Mouse (Mus musculus): ENCODE measurements at regions not wholly inside any gene's neighbourhood (a gene's known extent, or its start where the extent isn't known, plus 50 kb on each side); places are given as distances from the start of the nearest gene placed in this dataset.

DNA sequence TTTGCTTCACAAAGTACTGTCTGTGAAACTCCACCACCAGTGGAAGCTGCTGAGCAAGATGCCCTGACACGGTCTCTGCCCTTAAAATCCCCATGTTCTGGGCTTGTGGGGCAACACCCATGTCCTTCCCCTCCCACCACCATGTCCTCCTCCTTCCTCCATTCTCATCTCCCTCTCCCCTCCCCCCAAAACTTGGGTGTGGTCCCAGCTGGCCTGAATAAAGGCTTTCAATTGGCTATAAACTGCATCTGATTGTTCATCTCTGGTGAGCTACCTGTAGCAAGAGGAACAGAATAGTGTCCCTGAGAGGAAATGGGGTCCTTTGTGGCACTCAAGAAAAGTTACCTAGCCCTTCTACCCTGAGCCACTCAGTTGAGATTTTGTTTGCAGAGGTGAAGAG is 91.8 kb downstream of the Slc16a9 start:
- no peak for DNase-seq

GRCm38 (mm10) chr10:70359421-70359820 is 80.9 kb upstream of the Fam13c start:
- no peak for DNase-seq

DNA sequence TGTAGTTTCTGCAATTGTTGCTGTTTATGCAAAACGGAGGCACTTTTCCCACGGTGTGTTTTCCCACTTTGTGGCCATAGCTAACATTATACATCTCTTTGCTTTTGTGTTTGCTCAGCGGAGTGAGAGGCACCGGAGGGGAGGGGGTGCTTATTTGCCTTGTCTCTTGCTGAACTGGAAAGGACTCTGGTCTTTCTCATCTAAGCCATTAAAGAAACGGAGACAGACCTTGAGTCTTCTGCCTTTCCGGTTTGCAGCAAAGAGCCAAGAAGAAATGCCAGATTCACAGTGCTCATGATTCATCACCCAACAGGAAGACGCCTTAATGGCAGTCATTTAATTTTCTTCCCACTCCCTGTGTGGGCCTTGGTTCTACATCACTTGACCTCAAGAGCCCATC is 80.4 kb upstream of the Fam13c start:
- DNase-seq, result no peak

GRCm38 (mm10) chr10:70363054-70363453 is 77.2 kb upstream of the Fam13c start:
- DNase-seq, result no peak

DNA sequence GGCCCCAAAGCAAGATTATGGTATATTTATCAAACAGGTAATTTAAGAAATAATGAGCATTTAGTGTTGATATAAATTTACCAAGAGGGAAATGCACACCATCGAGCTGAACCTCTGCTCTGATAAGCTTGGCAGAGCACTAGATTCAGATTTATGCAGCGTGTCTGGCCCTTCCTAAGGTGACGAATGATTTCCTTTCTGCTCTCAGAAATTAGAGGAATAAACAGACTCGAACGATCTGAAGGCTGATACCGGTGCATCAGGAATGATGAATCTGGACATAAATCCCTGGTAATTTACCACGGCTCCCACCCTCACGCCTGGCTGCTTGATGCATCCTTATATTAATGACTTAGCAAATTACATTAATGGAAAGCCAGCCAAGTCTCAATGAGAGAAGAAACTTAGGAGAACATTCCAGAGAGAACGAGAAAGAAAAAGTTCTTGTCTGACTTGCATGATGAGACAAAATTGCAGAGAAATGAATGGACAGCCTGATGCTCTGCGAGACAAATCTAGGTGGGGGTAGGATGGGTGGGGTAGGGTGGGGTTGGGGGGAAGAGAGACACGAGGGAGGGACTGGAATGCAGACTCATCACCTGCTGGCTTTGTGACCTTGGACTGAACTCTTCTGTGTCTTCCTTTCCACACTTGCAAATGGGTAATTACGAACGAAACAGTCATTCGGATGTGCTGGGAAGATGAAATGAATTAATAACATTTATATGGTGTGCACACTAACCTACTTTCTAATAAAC is 75.9 kb upstream of the Fam13c start:
- DNase-seq, result no peak

- no peak for DNase-seq
Observed at GRCm38 (mm10) chr10:70364976-70365345, 75.3 kb upstream of the Fam13c start.

- DNase-seq, result no peak
Observed at GRCm38 (mm10) chr10:70365504-70365903, 74.8 kb upstream of the Fam13c start.

GRCm38 (mm10) chr10:70367866-70368265 is 72.4 kb upstream of the Fam13c start:
- DNase-seq, result no peak

DNA sequence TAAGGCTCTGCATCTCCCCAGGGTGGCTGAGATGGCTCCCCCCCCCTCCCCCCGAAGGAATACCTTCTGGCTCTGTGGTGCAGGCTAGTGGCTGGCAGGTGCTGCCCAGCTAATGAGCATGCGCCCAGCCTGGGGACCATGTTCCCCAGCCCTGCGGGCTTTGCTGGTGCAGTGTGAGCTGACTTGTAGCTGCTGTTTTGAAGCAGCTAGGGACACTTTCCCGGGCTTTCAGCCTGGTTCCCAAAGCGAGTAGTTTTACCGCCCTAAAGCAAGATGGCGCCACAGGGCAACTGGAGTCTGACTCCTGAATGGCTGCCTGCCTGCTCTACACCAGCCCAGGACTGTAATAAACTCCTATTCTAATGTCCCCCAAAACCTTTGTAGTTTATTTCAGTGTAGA is 71.6 kb upstream of the Fam13c start:
- peak; percentile 62 to 64 for DNase-seq

DNA sequence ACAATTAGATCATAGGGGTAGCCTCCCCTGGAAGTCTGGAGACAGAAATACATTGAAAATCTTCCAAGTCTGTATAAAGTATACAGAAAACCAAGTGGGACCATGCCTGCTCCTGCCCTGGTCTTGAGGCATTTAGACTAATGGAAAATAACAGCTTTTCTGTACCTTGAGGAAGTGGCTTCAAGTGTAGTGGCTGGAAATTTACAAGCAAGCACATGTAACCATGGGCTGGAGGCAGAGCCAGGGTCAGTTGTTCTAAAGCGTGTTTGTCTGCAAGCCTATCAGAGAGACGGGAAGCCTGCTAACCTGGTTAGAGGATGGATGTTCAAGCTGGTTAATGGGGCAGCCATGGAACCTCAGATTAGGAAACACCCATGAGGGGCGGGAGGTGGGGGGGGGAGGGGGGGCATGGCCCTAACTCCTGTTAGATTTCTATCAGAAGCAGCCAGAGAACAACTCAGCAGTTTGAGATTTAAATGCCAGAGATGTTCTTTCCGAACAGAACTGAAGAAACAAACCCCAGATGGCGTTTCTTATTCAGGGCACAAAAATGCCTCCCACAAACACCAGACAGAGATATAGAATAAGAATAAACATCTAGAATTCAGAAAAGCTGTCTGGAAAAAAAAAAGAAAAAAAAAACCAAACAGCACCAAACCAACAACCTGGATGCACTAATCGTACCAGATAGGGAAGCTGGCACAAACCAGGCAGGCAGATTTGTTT is 67.7 kb upstream of the Fam13c start:
- no peak for DNase-seq

GRCm38 (mm10) chr10:70373207-70373606 is 67.1 kb upstream of the Fam13c start:
- DNase-seq, result no peak

- DNase-seq, result no peak
Observed at GRCm38 (mm10) chr10:70373836-70374235, 66.4 kb upstream of the Fam13c start.

- no peak for DNase-seq
Observed at GRCm38 (mm10) chr10:70374726-70375125, 65.6 kb upstream of the Fam13c start.

DNA sequence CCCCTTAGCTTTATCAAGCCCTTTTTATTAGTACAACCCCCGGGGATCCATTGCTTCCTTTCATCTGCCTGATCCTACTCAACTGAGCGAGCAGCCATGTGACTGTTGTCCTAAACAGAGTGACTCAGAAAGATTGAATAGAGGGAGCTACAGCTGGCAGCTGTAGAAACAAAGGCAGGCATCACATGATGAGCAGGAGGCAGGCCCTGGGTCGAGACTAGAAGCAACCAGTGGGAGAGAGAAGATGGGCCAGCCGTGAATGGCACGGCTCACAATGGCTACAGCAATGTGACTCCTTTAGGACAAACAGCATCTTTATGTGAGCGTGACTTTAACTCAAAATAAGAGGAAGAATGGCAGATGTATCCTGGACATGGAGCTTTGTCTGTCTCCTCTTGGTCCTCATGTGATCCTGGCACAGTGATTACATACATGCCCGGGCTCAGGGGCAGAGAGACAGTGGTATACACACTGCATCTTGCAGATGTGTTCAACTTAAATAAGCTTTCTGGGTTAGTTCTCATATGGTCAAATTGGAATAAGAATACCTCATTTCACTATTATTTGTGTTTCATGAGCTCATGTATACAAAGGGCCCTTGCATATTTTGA is 60.1 kb upstream of the Fam13c start:
- peak; percentile 37 to 44 for DNase-seq

DNA sequence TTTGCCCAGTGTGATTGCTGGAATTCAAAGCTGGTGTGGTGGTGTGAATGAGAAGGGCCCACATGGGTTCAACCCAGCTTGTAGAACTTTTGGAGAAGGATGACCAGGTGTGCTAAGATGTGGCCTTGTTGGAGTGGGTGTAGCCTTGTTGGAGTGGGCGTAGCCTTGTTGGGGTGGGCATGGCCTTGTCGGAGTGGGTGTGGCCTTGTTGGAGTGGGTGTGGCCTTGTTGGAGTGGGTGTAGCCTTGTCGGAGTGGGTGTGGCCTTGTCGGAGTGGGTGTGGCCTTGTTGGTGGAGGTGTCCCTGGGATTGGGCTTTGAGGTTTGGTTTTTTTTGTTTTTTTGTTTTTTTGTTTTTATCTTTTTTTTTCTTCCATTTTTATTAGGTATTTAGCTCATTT is 55.6 kb upstream of the Fam13c start:
- no peak for DNase-seq

DNA sequence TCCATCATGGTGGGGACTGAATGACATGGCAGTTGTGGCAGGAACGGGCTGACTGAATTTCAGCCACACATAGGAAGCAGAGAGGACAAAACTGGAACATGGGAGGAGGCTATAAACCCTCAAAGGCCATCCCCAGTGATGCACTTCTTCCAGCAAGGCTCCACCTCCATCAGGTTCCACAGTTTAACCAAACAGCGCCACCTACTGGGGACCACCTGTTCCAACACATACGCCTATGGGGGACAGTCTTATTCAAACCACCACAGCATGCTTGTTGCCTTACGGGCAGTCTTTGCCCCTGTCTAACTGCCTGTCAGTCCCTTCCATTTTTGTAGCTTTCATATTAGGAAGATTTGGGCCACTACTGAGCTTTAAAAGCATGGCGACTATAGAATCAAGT is 52.6 kb upstream of the Fam13c start:
- DNase-seq, result no peak

Measured in layer of hippocampus, postnatal 36 days (tissue).